Mouse (Mus musculus): ENCODE measurements at regions not wholly inside any gene's neighbourhood (a gene's known extent, or its start where the extent isn't known, plus 50 kb on each side); places are given as distances from the start of the nearest gene placed in this dataset.

DNA sequence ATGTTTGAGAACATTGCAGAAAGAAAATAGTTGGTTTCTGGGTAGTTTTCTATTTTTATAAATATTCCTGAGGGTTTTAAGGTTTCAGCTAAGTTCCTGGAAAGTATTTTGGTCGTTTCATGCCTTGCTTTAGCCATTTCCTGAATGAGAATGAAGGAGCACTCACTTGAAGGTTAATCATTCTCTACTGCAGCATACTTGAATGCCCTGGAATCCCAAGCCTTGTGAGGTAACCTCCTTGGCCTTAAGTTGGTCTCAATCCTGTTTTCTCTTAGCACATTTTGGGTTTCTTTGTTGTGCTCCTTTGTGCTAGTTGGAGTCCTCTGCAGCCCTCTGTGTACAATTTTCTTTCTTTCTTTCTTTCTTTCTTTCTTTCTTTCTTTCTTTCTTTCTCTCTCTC, 112.9 kb downstream of the Tfap2b start:
- TF ChIP-seq POLR2A (IDR thresholded peaks at IDR 0.05; ENCODE audit: borderline replicate concordance, extremely low read depth, insufficient read depth, insufficient read length, poor library complexity, severe bottlenecking) (no peak), CTCF (IDR thresholded peaks at IDR 0.05; ENCODE audit: borderline replicate concordance, extremely low read depth, insufficient read depth, insufficient read length) (no peak)

Data from brain, embryonic 14.5 days (tissue).